Mouse (Mus musculus): Measurements from ENCODE around the gene Nxnl1. TPM values are rescaled to one million over a fixed set of nuclear protein-coding genes. Genes with fewer than 3 reads are reported as not detected.
"Not testable (repeated sequence)": the region's sequence is repeated elsewhere in the genome, so short reads cannot be mapped to it uniquely, and the experiment has no call there.

Nxnl1 gene
- polyA plus RNA-seq, 1 experiment from 2014 or later = 0.27 TPM

- Histone ChIP-seq H3K4me1 (ENCODE audit: control insufficient read depth, insufficient read depth, low read length) (0 out of 2 replicates have a peak, but pooled peaks cover 8% of the 10 kb centered on the region), H3K27me3 (ENCODE audit: control insufficient read depth, insufficient read depth, low read length) (no peaks in the 10 kb centered on the region), H3K27ac (ENCODE audit: low read depth, low read length) (no peak overlapping the region), H3K4me3 (ENCODE audit: low read length) (no peak overlapping the region), H3K9ac (ENCODE audit: low read depth, low read length) (0 out of 2 replicates have a peak overlapping the region, but pooled peaks have one; percentile 12), H3K4me2 (replicated peaks; ENCODE audit: low read depth, low read length) (0 out of 2 replicates have a peak overlapping the region, but pooled peaks have one; percentile 17), H3K9me3 (ENCODE audit: control insufficient read depth, low read length) (no peaks in the 10 kb centered on the region), H3K36me3 (ENCODE audit: control insufficient read depth, insufficient read depth, low read length) (no peaks in the 10 kb centered on the region)
- ATAC-seq (ENCODE audit: low FRiP score, low TSS enrichment) = peak; percentile 19; the same call in 1 of the 2 replicates
- WGBS = 67% methylated on average over 5 of the region's 5 CpGs
Measured at GRCm38 (mm10) chr8:71535663-71536062, 30.7 kb downstream of the Nxnl1 start.

DNA sequence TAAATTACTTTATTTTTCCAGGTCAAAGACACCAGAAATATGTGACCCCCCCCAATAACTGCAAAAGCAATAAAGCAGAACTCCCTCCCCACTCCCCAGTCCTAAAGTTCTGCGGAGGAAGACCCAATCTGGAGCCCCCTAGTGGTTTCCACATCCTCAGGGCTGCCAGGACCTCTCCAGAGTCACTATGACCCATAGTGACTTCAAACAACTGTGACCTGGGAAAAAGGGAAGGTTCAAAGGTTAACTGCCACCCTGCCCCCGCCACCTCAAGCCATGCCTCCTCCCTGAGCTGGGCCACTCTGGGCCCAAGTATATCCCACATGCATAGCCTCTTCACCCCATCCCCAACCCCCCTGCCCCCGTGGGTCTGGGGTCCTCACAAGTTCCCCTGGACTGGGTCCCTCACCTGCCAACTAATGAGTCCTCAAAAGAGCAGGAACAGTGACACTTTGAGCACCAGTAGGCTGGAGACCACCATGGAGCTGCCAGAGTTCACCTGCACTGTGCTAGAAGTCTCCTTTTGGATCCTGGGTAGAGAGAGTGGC is 32.1 kb downstream of the Nxnl1 start:
- 29% methylated on average over 3 of the region's 3 CpGs for WGBS

DNA sequence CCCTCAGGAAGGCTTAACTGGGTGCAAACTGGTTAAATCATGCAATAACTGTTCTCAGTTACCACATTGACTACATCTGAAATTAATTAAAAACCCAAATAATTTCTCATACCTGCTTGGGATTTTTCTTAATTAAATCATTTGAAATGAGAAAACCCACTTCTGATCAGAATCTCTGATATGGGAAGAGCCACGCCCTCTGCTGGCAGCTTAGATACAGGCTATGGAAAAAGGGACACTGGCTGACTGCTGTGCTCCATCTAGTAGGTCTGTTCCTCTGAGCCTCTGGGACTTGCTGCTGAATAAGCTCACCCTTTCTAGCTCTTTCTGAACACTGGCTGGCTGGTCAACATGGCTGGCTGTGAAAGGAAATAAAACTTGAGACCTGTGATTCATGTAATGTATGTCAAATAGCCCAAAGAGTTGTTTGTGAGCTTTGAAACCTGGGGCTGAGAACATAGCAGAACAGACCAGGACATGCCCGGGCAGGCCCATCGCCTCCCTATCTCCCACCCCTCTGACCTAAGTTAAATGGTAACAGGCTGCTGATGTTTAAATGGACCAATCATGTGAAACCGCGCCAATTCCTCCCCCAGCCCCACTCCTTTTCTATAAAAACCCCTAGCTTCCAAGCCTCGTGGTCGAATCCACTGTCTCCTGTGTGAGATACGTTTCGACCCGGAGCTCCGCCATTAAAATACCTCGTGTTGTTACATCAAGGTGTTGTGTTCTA is 35.5 kb downstream of the Nxnl1 start:
- not testable (repeated sequence) for H3K9me3 ChIP-seq (ENCODE audit: control insufficient read depth, low read length); H3K4me3 ChIP-seq (ENCODE audit: low read length); H3K27me3 ChIP-seq (ENCODE audit: control insufficient read depth, insufficient read depth, low read length); H3K9ac ChIP-seq (ENCODE audit: low read depth, low read length); H3K36me3 ChIP-seq (ENCODE audit: control insufficient read depth, insufficient read depth, low read length); H3K4me2 ChIP-seq (replicated peaks; ENCODE audit: low read depth, low read length); ATAC-seq (ENCODE audit: low FRiP score, low TSS enrichment)
- WGBS = 64% methylated on average over 5 of the region's 12 CpGs
- Histone ChIP-seq H3K4me1 (ENCODE audit: control insufficient read depth, insufficient read depth, low read length) (peaks cover 18% of the 10 kb centered on the region; the same call in 1 of the 2 replicates), H3K27ac (ENCODE audit: low read depth, low read length) (0 out of 2 replicates have a peak overlapping the region, but pooled peaks have one; percentile 7)

More for the DNA sequence above, 32.1 kb downstream of the Nxnl1 start:
- H3K9me3 ChIP-seq (ENCODE audit: control insufficient read depth, low read length) = no peaks in the 10 kb centered on the region
- H3K9ac ChIP-seq (ENCODE audit: low read depth, low read length) = no peak overlapping the region
- H3K27ac ChIP-seq (ENCODE audit: low read depth, low read length) = no peak overlapping the region
- ATAC-seq (ENCODE audit: low FRiP score, low TSS enrichment) = no peak
- H3K36me3 ChIP-seq (ENCODE audit: control insufficient read depth, insufficient read depth, low read length) = no peaks in the 10 kb centered on the region
- H3K4me3 ChIP-seq (ENCODE audit: low read length) = no peak overlapping the region
- H3K27me3 ChIP-seq (ENCODE audit: control insufficient read depth, insufficient read depth, low read length) = no peaks in the 10 kb centered on the region
- 0 out of 2 replicates have a peak, but pooled peaks cover 11% of the 10 kb centered on the region for H3K4me1 ChIP-seq (ENCODE audit: control insufficient read depth, insufficient read depth, low read length)
- no peak overlapping the region for H3K4me2 ChIP-seq (replicated peaks; ENCODE audit: low read depth, low read length)

- H3K36me3 ChIP-seq (ENCODE audit: control insufficient read depth, insufficient read depth, low read length) = no peaks in the 10 kb centered on the region
- H3K9ac ChIP-seq (ENCODE audit: low read depth, low read length) = no peak overlapping the region
- 82% methylated on average over 11 of the region's 11 CpGs for WGBS
- H3K4me3 ChIP-seq (ENCODE audit: low read length) = no peak overlapping the region
- no peak for ATAC-seq (ENCODE audit: low FRiP score, low TSS enrichment)
- H3K4me1 ChIP-seq (ENCODE audit: control insufficient read depth, insufficient read depth, low read length) = peaks cover 19% of the 10 kb centered on the region; the same call in 1 of the 2 replicates
- H3K27me3 ChIP-seq (ENCODE audit: control insufficient read depth, insufficient read depth, low read length) = peaks cover 22% of the 10 kb centered on the region
- H3K27ac ChIP-seq (ENCODE audit: low read depth, low read length) = peak overlapping the region; percentile 69; the same call in 1 of the 2 replicates
- H3K4me2 ChIP-seq (replicated peaks; ENCODE audit: low read depth, low read length) = no peak overlapping the region
- no peaks in the 10 kb centered on the region for H3K9me3 ChIP-seq (ENCODE audit: control insufficient read depth, low read length)
Measured at GRCm38 (mm10) chr8:71528362-71529073, 37.9 kb downstream of the Nxnl1 start.

GRCm38 (mm10) chr8:71527162-71527870 is 39.1 kb downstream of the Nxnl1 start:
- 59% methylated on average over 3 of the region's 3 CpGs for WGBS
- ATAC-seq (ENCODE audit: low FRiP score, low TSS enrichment) = no peak
- peaks cover 19% of the 10 kb centered on the region; the same call in 1 of the 2 replicates for H3K4me1 ChIP-seq (ENCODE audit: control insufficient read depth, insufficient read depth, low read length)
- H3K36me3 ChIP-seq (ENCODE audit: control insufficient read depth, insufficient read depth, low read length) = no peaks in the 10 kb centered on the region
- H3K9ac ChIP-seq (ENCODE audit: low read depth, low read length) = no peak overlapping the region
- no peaks in the 10 kb centered on the region for H3K9me3 ChIP-seq (ENCODE audit: control insufficient read depth, low read length)
- peak overlapping the region; percentile 31 for H3K27ac ChIP-seq (ENCODE audit: low read depth, low read length)
- H3K4me3 ChIP-seq (ENCODE audit: low read length) = no peak overlapping the region
- no peak overlapping the region for H3K4me2 ChIP-seq (replicated peaks; ENCODE audit: low read depth, low read length)
- peaks cover 22% of the 10 kb centered on the region for H3K27me3 ChIP-seq (ENCODE audit: control insufficient read depth, insufficient read depth, low read length)

GRCm38 (mm10) chr8:71526272-71526671 is 40.1 kb downstream of the Nxnl1 start:
- H3K9me3 ChIP-seq (ENCODE audit: control insufficient read depth, low read length) = no peaks in the 10 kb centered on the region
- H3K36me3 ChIP-seq (ENCODE audit: control insufficient read depth, insufficient read depth, low read length) = no peaks in the 10 kb centered on the region
- H3K4me2 ChIP-seq (replicated peaks; ENCODE audit: low read depth, low read length) = no peak overlapping the region
- peaks cover 22% of the 10 kb centered on the region for H3K27me3 ChIP-seq (ENCODE audit: control insufficient read depth, insufficient read depth, low read length)
- H3K27ac ChIP-seq (ENCODE audit: low read depth, low read length) = peak overlapping the region; percentile 15; the same call in 1 of the 2 replicates
- H3K4me1 ChIP-seq (ENCODE audit: control insufficient read depth, insufficient read depth, low read length) = peaks cover 19% of the 10 kb centered on the region; the same call in 1 of the 2 replicates
- H3K4me3 ChIP-seq (ENCODE audit: low read length) = no peak overlapping the region
- ATAC-seq (ENCODE audit: low FRiP score, low TSS enrichment) = no peak
- H3K9ac ChIP-seq (ENCODE audit: low read depth, low read length) = no peak overlapping the region
- WGBS = 21% methylated on average over 6 of the region's 6 CpGs

DNA sequence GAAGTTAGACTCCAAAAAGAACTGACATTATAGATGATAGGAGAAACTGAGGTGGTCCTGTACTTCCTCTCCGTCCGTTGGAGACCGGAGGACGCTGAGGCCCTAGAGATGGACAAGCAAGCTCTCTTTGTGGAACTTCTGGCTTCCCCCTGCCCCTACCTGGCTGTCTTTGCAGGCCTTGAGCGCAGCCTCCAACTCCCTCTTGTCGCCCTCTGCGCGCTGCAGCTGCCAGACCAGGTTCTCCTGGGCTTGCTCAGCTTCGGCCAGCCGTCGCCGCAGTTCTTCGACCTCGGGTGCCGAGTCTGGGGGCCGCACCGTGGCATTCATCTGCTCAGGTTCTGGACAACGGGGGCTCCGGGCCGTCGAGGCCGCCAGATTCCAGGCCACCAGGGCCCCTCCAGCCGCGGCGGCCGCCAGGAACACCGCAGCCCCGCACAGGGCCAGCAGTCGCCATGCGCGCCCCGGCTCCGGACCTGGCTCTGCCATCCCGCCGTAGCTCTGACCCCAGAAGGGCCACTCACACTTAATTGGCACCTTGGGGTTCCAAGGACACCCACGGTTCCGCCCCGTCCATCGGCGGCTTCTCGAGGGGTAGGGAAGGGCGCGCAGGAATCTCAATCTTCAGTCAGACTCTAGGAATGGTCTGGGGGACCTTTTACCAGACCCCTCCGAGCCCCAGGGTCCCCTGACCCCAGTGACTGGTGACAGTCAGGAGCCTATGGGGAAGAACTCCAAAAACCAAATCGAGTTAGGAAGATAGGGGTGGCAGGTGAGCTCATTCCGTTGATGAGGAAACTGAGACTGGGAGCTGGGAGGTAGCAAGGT is 41.0 kb downstream of the Nxnl1 start, which contains the start of gene Ccdc194:
Gene Ccdc194 (minus strand): TSS at position 486 of the 825 bp plus-strand sequence.
- H3K4me2 ChIP-seq (replicated peaks; ENCODE audit: low read depth, low read length) = peak within 1 kb of the TSS; percentile 35
- H3K9ac ChIP-seq (ENCODE audit: low read depth, low read length) = peak within 1 kb of the TSS; percentile 51
- H3K9me3 ChIP-seq (ENCODE audit: control insufficient read depth, low read length) = no peaks in the 10 kb centered on the region
- H3K27ac ChIP-seq (ENCODE audit: low read depth, low read length) = peak within 1 kb of the TSS; percentile 15; the same call in 1 of the 2 replicates
- no peaks in the 10 kb centered on the region for H3K36me3 ChIP-seq (ENCODE audit: control insufficient read depth, insufficient read depth, low read length)
- 9% methylated on average over 46 of the region's 46 CpGs for WGBS
- peaks cover 22% of the 10 kb centered on the region for H3K27me3 ChIP-seq (ENCODE audit: control insufficient read depth, insufficient read depth, low read length)
- peaks cover 15% of the 10 kb centered on the region; the same call in 1 of the 2 replicates for H3K4me1 ChIP-seq (ENCODE audit: control insufficient read depth, insufficient read depth, low read length)
- ATAC-seq (ENCODE audit: low FRiP score, low TSS enrichment) = no peak
- H3K4me3 ChIP-seq (ENCODE audit: low read length) = peak within 1 kb of the TSS; percentile 17

DNA sequence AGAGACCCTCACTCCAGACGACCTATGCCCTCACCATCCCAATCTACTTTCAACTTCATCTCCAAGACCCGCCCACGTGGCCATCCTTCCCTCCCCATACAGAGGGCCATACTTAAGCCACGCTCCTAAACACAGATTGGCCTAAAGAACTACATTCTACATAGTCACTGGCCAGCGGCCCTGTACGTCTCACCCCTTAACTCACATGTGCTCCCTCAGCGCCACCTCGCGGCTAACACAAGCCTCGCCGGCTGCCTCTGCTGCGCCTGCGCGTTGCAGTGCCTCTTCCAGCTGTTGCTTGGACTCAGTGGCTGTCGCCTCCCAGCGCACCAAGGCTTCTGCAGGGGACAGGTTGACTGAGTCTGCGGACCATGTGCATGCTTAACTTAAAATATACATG is 44.8 kb downstream of the Nxnl1 start:
- Histone ChIP-seq H3K9me3 (ENCODE audit: control insufficient read depth, low read length) (no peaks in the 10 kb centered on the region), H3K27ac (ENCODE audit: low read depth, low read length) (no peak overlapping the region), H3K9ac (ENCODE audit: low read depth, low read length) (no peak overlapping the region)

More for the DNA sequence above, 44.8 kb downstream of the Nxnl1 start:
- H3K27me3 ChIP-seq (ENCODE audit: control insufficient read depth, insufficient read depth, low read length) = peaks cover 20% of the 10 kb centered on the region
- ATAC-seq (ENCODE audit: low FRiP score, low TSS enrichment) = peak; percentile 85
- 0 out of 2 replicates have a peak overlapping the region, but pooled peaks have one; percentile 5 for H3K4me2 ChIP-seq (replicated peaks; ENCODE audit: low read depth, low read length)
- H3K4me3 ChIP-seq (ENCODE audit: low read length) = no peak overlapping the region
- peaks cover 9% of the 10 kb centered on the region; the same call in 1 of the 2 replicates for H3K4me1 ChIP-seq (ENCODE audit: control insufficient read depth, insufficient read depth, low read length)
- H3K36me3 ChIP-seq (ENCODE audit: control insufficient read depth, insufficient read depth, low read length) = no peaks in the 10 kb centered on the region
- WGBS = 3% methylated on average over 17 of the region's 17 CpGs
